Mouse (Mus musculus): ENCODE measurements at regions not wholly inside any gene's neighbourhood (a gene's known extent, or its start where the extent isn't known, plus 50 kb on each side); places are given as distances from the start of the nearest gene placed in this dataset.

GRCm38 (mm10) chr15:41193240-41193639, 1059.1 kb downstream of the 9330182O14Rik start (continued):
- no peak for TF ChIP-seq ETS1 (conservative IDR thresholded peaks at IDR 0.05; ENCODE audit: low read depth, low read length)
- no peak for TF ChIP-seq TBP (conservative IDR thresholded peaks at IDR 0.05; ENCODE audit: low read depth, low read length)
- TF ChIP-seq MAZ (IDR thresholded peaks at IDR 0.05; ENCODE audit: low read depth, low read length), result no peak
- TF ChIP-seq ELF1 (IDR thresholded peaks at IDR 0.05; ENCODE audit: low read depth, low read length), result no peak
- TF ChIP-seq MYC (IDR thresholded peaks at IDR 0.05; ENCODE audit: low read depth, low read length), result no peak
- no peak for TF ChIP-seq PAX5 (IDR thresholded peaks at IDR 0.05; ENCODE audit: low read length)
- TF ChIP-seq POLR2AphosphoS2 (IDR thresholded peaks at IDR 0.05; ENCODE audit: low read depth, low read length), result no peak
- TF ChIP-seq BHLHE40 (IDR thresholded peaks at IDR 0.05; ENCODE audit: low read depth, low read length), result no peak
- no peak for TF ChIP-seq ZMIZ1 (IDR thresholded peaks at IDR 0.05; ENCODE audit: low read depth, low read length)
- no peak for TF ChIP-seq SIN3A (IDR thresholded peaks at IDR 0.05; ENCODE audit: low read length)
- no peak for TF ChIP-seq JUN (IDR thresholded peaks at IDR 0.05; ENCODE audit: insufficient read depth, low read depth, low read length)
- no peak for TF ChIP-seq TCF12 (IDR thresholded peaks at IDR 0.05; ENCODE audit: low read depth, low read length)
- TF ChIP-seq GABPA (IDR thresholded peaks at IDR 0.05; ENCODE audit: insufficient replicate concordance, low read depth, low read length), result no peak

- no peak for DNase-seq (ENCODE audit: extremely low read depth)
- Histone ChIP-seq H3K27ac (ENCODE audit: insufficient read depth, low read depth) (no peak overlapping the region), H3K4me2 (ENCODE audit: insufficient read depth, low read depth, poor library complexity, severe bottlenecking) (no peak overlapping the region), H3K4me1 (ENCODE audit: control insufficient read depth in 1 of 2, insufficient read depth in 2 of 2) (peaks cover 4 to 9% of the 10 kb centered on the region in 2 experiments; a peak in 2 of 4 replicates), H3K9ac (ENCODE audit: insufficient read depth, low read depth) (no peak overlapping the region), H3K4me3 (replicated peaks in 1 of 3; ENCODE audit: low read depth in 2 of 3, low read length in 2 of 3, poor library complexity in 1 of 3) (no peak overlapping the region), H3K79me2 (replicated peaks; ENCODE audit: control insufficient read depth, extremely low read depth, insufficient read depth, poor library complexity, severe bottlenecking) (no peaks in the 10 kb centered on the region), H3K27me3 (replicated peaks) (no peaks in the 10 kb centered on the region), H3K36me3 (replicated peaks in 1 of 2; ENCODE audit: control insufficient read depth in 1 of 2, insufficient read depth in 1 of 2, low read length in 1 of 2) (no peaks in the 10 kb centered on the region), H3K9me3 (replicated peaks; ENCODE audit: low read length) (no peaks in the 10 kb centered on the region)
- dilution Hi-C loops (cut with MboI; ENCODE audit: extremely low pct_ligation_motif_present, extremely low pct_unique_long_range_greater_than_20kb, low sequenced_read_pairs) (no loop called here), in situ Hi-C loops (cut with MboI; ENCODE audit: low pct_ligation_motif_present, low pct_unique_long_range_greater_than_20kb, low sequenced_read_pairs) (no loop called here)
- TF ChIP-seq MAFK (IDR thresholded peaks at IDR 0.05; ENCODE audit: insufficient replicate concordance, low read length), result no peak
- no peak for TF ChIP-seq ZC3H11A (IDR thresholded peaks at IDR 0.05; ENCODE audit: low read depth, low read length)
- TF ChIP-seq NELFE (IDR thresholded peaks at IDR 0.05; ENCODE audit: low read depth, low read length), result no peak
- no peak for TF ChIP-seq EP300 (IDR thresholded peaks at IDR 0.05; ENCODE audit: low read length)
- TF ChIP-seq MYC (IDR thresholded peaks at IDR 0.05; ENCODE audit: low read depth, low read length), result no peak
- TF ChIP-seq SIN3A (IDR thresholded peaks at IDR 0.05; ENCODE audit: low read length), result no peak
- no peak for TF ChIP-seq USF2 (conservative IDR thresholded peaks at IDR 0.05; ENCODE audit: low read depth, low read length)
- TF ChIP-seq SMC3 (IDR thresholded peaks at IDR 0.05; ENCODE audit: low read depth, low read length), result no peak
- TF ChIP-seq GABPA (IDR thresholded peaks at IDR 0.05; ENCODE audit: insufficient replicate concordance, low read depth, low read length), result no peak
- no peak for TF ChIP-seq ZNF384 (IDR thresholded peaks at IDR 0.05; ENCODE audit: low read depth, low read length)
- TF ChIP-seq CHD2 (IDR thresholded peaks at IDR 0.05; ENCODE audit: low read length), result no peak
These were observed 1089.6 kb downstream of the 9330182O14Rik start for GRCm38 (mm10) chr15:41223801-41224200.
